Mouse (Mus musculus): Measurements from ENCODE around the gene Mphosph8. TPM values are rescaled to one million over a fixed set of nuclear protein-coding genes. Genes with fewer than 3 reads are reported as not detected.

Gene Mphosph8
- total RNA-seq, 1 experiment from 2014 or later, result 45.3 TPM

Other genes starting within 250 kb of the Mphosph8 start
- 17.8 and 21.5 TPM in 2 replicates for gene Cenpj, start 92.8 kb upstream of the Mphosph8 start, total RNA-seq (2017)
- gene Parp4, start 92.6 kb upstream of the Mphosph8 start, total RNA-seq (2017), result 25.7 and 26.6 TPM in 2 replicates
- gene Pspc1, start 110.1 kb downstream of the Mphosph8 start, total RNA-seq (2017), result 123 and 131 TPM in 2 replicates
- gene Zmym5, start 143.5 kb downstream of the Mphosph8 start, total RNA-seq (2017), result 63.9 and 68.0 TPM in 2 replicates
- 94.5 and 110 TPM in 2 replicates for gene Zmym2, start 218.4 kb downstream of the Mphosph8 start, total RNA-seq (2017)

All from neutrophil, adult 5-6 weeks (primary cell).